Mouse (Mus musculus): ENCODE data around the gene Gm28308. TPM values are rescaled to one million over a fixed set of nuclear protein-coding genes. Genes with fewer than 3 reads are reported as not detected.

Gm28308 gene
- polyA plus RNA-seq, 1 experiment from 2014 or later = not detected

DNA sequence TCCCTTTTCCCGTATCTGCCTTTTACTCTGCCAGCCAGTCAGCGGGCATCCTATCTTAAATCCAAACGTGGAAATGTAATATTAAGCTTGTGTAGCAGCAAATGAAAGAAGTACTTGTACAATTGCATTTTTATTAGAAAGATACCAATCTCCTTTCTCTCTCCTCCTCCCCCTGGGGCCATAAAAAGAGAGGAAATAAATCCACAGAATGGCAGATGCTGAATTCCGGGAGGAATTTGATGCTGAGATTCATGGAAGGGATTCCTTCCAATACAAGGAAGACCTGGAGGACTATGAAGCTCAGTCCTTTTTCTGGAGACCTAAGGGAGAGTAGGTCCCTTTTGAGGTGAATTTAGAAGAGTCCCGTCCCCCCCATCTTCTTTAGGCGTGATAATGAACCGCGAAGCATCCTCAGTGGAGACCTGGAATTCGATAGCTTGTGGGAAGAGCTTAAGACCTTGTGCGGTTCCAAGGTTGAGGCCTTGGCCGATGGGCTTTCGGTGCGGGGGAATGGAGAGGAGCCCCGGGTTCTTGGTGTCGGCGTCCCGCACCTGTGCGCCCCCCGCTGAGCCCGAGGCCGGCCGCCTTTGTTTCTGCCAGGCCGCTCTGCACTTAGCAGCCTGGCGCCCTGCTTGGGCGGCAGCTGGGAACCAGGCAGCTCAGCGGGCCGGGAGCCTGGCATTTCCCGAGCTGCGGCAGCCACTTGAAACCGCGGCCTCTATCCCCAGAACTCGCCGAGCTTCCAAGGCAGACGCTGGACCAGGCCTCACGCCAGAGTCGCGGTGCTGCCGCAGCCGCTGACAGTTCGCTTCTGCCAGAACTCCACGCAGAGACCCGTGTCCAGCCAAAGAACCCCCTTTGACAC lies 44.7 kb downstream of the Gm28308 start:
- H3K4me2 ChIP-seq (replicated peaks; ENCODE audit: low read depth, low read length) = peak overlapping the region; percentile 70
- H3K36me3 ChIP-seq (ENCODE audit: insufficient read depth, low read length) = peaks cover 7% of the 10 kb centered on the region; the same call in 1 of the 2 replicates
- WGBS = 7% methylated on average over 41 of the region's 42 CpGs
- no peaks in the 10 kb centered on the region for H3K9me3 ChIP-seq (ENCODE audit: low read length)
- H3K4me1 ChIP-seq (ENCODE audit: insufficient read depth, low read length) = peaks cover 97% of the 10 kb centered on the region
- ATAC-seq (ENCODE audit: low FRiP score, low TSS enrichment) = no peak
- H3K27me3 ChIP-seq (ENCODE audit: insufficient read depth, low read length) = no peaks in the 10 kb centered on the region
- peak overlapping the region; percentile 27 for H3K4me3 ChIP-seq (ENCODE audit: low read length)
- peak overlapping the region; percentile 63 for H3K9ac ChIP-seq (replicated peaks; ENCODE audit: low read length)
- H3K27ac ChIP-seq (ENCODE audit: low read length) = peak overlapping the region; percentile 82

GRCm38 (mm10) chr6:52167736-52168161 lies 45.4 kb downstream of the Gm28308 start:
- 35% methylated on average over 14 of the region's 14 CpGs for WGBS
- H3K4me3 ChIP-seq (ENCODE audit: low read length) = peak overlapping the region; percentile 19
- H3K27me3 ChIP-seq (ENCODE audit: insufficient read depth, low read length) = no peaks in the 10 kb centered on the region
- peaks cover 98% of the 10 kb centered on the region for H3K4me1 ChIP-seq (ENCODE audit: insufficient read depth, low read length)
- no peak for ATAC-seq (ENCODE audit: low FRiP score, low TSS enrichment)
- peak overlapping the region; percentile 82 for H3K27ac ChIP-seq (ENCODE audit: low read length)
- peak overlapping the region; percentile 70 for H3K4me2 ChIP-seq (replicated peaks; ENCODE audit: low read depth, low read length)
- H3K9ac ChIP-seq (replicated peaks; ENCODE audit: low read length) = peak overlapping the region; percentile 63; the same call in 1 of the 2 replicates
- peaks cover 7% of the 10 kb centered on the region; the same call in 1 of the 2 replicates for H3K36me3 ChIP-seq (ENCODE audit: insufficient read depth, low read length)
- H3K9me3 ChIP-seq (ENCODE audit: low read length) = no peaks in the 10 kb centered on the region

GRCm38 (mm10) chr6:52167176-52167575 lies 46.0 kb downstream of the Gm28308 start:
- H3K27me3 ChIP-seq (ENCODE audit: insufficient read depth, low read length) = no peaks in the 10 kb centered on the region
- no peaks in the 10 kb centered on the region for H3K9me3 ChIP-seq (ENCODE audit: low read length)
- H3K4me3 ChIP-seq (ENCODE audit: low read length) = no peak overlapping the region
- peak overlapping the region; percentile 63 for H3K9ac ChIP-seq (replicated peaks; ENCODE audit: low read length)
- peaks cover 7% of the 10 kb centered on the region; the same call in 1 of the 2 replicates for H3K36me3 ChIP-seq (ENCODE audit: insufficient read depth, low read length)
- H3K4me1 ChIP-seq (ENCODE audit: insufficient read depth, low read length) = peaks cover 96% of the 10 kb centered on the region
- peak overlapping the region; percentile 82 for H3K27ac ChIP-seq (ENCODE audit: low read length)
- H3K4me2 ChIP-seq (replicated peaks; ENCODE audit: low read depth, low read length) = peak overlapping the region; percentile 70
- WGBS = 68% methylated on average over 1 of the region's 1 CpGs
- no peak for ATAC-seq (ENCODE audit: low FRiP score, low TSS enrichment)

DNA sequence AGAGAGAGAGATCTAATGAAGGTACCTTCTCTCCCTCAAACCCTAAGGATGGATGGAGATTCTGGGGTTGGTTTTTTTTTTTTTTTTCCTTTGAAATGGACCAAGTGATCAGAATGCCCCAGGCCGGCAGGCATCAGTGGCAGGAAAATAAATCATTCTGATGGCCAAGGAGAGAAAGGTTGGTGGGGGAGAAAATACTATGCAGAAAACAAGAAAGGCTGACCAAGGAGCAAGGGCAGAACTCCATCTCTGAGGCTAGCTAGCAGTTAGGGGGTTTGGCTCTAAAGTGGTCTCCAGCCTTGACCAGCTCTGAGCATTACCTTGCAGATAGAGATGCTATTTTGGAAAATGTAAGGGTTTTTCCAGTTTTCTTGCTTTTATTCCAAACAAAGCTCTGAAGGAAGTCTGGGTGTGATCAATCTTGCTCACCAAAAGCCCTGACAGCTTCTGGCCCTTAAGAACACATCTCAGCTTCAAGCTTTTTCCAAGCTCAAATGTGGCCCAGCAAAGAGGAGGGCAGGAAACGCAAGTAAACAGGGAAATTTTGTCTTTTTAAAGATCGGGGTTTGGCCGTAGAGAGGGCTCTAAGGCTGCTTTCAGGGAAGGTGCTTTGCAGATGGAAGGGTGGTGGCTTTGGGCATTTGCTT lies 46.6 kb downstream of the Gm28308 start:
- H3K27me3 ChIP-seq (ENCODE audit: insufficient read depth, low read length) = no peaks in the 10 kb centered on the region
- no peak overlapping the region for H3K4me3 ChIP-seq (ENCODE audit: low read length)
- H3K9ac ChIP-seq (replicated peaks; ENCODE audit: low read length) = peak overlapping the region; percentile 54
- H3K4me1 ChIP-seq (ENCODE audit: insufficient read depth, low read length) = peaks cover 96% of the 10 kb centered on the region
- no peak for ATAC-seq (ENCODE audit: low FRiP score, low TSS enrichment)
- H3K27ac ChIP-seq (ENCODE audit: low read length) = peak overlapping the region; percentile 82
- H3K36me3 ChIP-seq (ENCODE audit: insufficient read depth, low read length) = peaks cover 7% of the 10 kb centered on the region; the same call in 1 of the 2 replicates
- WGBS = 23% methylated on average over 4 of the region's 4 CpGs
- no peaks in the 10 kb centered on the region for H3K9me3 ChIP-seq (ENCODE audit: low read length)
- H3K4me2 ChIP-seq (replicated peaks; ENCODE audit: low read depth, low read length) = peak overlapping the region; percentile 70

DNA sequence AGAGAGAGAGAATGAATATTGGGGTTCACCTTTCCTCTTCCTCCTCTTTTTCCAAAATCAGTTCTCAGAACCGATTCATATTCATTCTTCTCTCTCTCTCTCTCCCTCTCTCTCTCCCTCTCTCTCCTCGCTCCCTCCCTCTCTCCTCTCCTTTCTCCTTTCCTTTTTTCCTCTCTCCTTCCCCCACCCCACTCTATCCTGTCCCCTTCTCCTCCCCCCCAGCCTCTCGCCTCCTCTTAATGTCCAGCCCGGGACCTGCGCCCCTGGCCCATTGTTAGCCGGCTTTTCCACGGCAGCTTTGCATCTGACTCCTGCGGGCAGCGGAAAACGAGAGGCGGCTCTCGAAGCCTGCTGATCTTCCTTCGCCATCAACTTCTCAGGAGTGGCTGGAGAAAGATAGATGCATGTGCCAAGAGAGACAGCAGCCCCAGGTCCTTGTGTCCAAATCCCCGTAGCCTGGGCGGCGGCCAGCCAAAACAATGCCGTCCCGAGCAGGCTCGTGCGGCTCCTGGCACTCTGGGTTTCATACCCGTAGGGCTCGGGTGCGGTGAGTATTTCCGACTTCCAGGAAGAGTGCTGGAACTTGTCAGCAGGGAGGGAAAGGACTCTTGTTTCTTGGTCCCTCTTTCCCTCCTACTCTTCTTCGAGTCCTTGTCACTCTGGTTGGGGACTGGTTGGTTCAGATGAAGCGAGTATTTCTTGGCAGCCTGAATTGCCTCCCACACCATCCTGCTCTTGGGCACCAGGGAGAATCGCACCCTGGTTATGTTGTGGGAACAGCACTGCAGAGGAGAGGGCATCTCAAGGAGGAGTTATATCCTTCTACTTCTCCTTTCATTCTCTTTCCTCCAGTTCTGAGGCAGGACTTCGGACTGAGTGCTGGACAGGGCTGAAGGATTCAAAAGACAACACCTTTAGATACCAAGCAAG lies 47.4 kb downstream of the Gm28308 start:
- WGBS = 6% methylated on average over 28 of the region's 28 CpGs
- peak overlapping the region; percentile 70 for H3K4me2 ChIP-seq (replicated peaks; ENCODE audit: low read depth, low read length)
- ATAC-seq (ENCODE audit: low FRiP score, low TSS enrichment) = no peak

GRCm38 (mm10) chr6:52164626-52165440 lies 48.3 kb downstream of the Gm28308 start, which contains the start of gene Hoxa2:
Gene Hoxa2 (minus strand): TSS chr6:52164831.
- H3K27ac ChIP-seq (ENCODE audit: low read length) = peak within 1 kb of the TSS; percentile 83
- H3K9ac ChIP-seq (replicated peaks; ENCODE audit: low read length) = peak within 1 kb of the TSS; percentile 75
- no peaks in the 10 kb centered on the region for H3K27me3 ChIP-seq (ENCODE audit: insufficient read depth, low read length)
- ATAC-seq (ENCODE audit: low FRiP score, low TSS enrichment) = no peak
- H3K36me3 ChIP-seq (ENCODE audit: insufficient read depth, low read length) = peaks cover 2% of the 10 kb centered on the region; the same call in 1 of the 2 replicates
- 1% methylated on average over 25 of the region's 25 CpGs for WGBS
- peak within 1 kb of the TSS; percentile 70 for H3K4me2 ChIP-seq (replicated peaks; ENCODE audit: low read depth, low read length)
- peaks cover 95% of the 10 kb centered on the region for H3K4me1 ChIP-seq (ENCODE audit: insufficient read depth, low read length)
- peak within 1 kb of the TSS; percentile 49 for H3K4me3 ChIP-seq (ENCODE audit: low read length)
- no peaks in the 10 kb centered on the region for H3K9me3 ChIP-seq (ENCODE audit: low read length)

More for the DNA sequence above, 47.4 kb downstream of the Gm28308 start:
- Histone ChIP-seq H3K36me3 (ENCODE audit: insufficient read depth, low read length) (peaks cover 7% of the 10 kb centered on the region; the same call in 1 of the 2 replicates), H3K9me3 (ENCODE audit: low read length) (no peaks in the 10 kb centered on the region), H3K9ac (replicated peaks; ENCODE audit: low read length) (peak overlapping the region; percentile 57), H3K27ac (ENCODE audit: low read length) (peak overlapping the region; percentile 83), H3K4me3 (ENCODE audit: low read length) (peak overlapping the region; percentile 49), H3K4me1 (ENCODE audit: insufficient read depth, low read length) (peaks cover 95% of the 10 kb centered on the region), H3K27me3 (ENCODE audit: insufficient read depth, low read length) (no peaks in the 10 kb centered on the region)

DNA sequence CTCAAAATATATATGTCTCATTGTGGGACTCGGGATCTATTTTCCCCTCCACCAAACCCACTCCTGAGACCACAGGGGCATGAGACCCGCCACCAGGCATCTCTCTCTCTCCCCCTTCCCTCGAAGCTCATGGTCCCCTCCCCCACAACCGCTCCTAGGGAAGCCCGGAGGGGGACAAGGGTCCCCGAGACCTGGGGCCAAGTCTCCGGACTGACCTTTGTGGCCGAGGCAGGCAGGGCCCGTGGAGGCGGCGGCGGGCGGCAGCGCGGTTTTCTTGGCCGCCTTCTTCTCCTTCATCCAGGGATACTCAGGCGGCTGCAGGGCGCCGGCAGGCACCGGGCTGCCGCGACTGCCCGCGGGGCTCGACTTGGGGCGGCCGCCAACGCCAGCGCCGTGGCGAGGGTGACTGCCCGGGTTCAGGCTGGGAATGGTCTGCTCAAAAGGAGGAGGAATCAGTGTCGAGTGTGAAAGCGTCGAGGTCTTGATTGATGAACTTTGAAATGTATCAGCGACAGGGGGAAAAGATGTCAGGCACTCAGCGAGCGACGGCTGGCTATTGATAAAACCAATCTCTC lies 49.0 kb downstream of the Gm28308 start:
- peak overlapping the region; percentile 75 for H3K9ac ChIP-seq (replicated peaks; ENCODE audit: low read length)
- peak overlapping the region; percentile 70 for H3K4me2 ChIP-seq (replicated peaks; ENCODE audit: low read depth, low read length)
- peak overlapping the region; percentile 49 for H3K4me3 ChIP-seq (ENCODE audit: low read length)
- ATAC-seq (ENCODE audit: low FRiP score, low TSS enrichment) = peak; percentile 2; the same call in 1 of the 2 replicates
- no peaks in the 10 kb centered on the region for H3K27me3 ChIP-seq (ENCODE audit: insufficient read depth, low read length)
- no peaks in the 10 kb centered on the region for H3K9me3 ChIP-seq (ENCODE audit: low read length)
- no peaks in the 10 kb centered on the region for H3K36me3 ChIP-seq (ENCODE audit: insufficient read depth, low read length)
- peaks cover 95% of the 10 kb centered on the region for H3K4me1 ChIP-seq (ENCODE audit: insufficient read depth, low read length)
- H3K27ac ChIP-seq (ENCODE audit: low read length) = peak overlapping the region; percentile 83
- WGBS = 1% methylated on average over 39 of the region's 39 CpGs

DNA sequence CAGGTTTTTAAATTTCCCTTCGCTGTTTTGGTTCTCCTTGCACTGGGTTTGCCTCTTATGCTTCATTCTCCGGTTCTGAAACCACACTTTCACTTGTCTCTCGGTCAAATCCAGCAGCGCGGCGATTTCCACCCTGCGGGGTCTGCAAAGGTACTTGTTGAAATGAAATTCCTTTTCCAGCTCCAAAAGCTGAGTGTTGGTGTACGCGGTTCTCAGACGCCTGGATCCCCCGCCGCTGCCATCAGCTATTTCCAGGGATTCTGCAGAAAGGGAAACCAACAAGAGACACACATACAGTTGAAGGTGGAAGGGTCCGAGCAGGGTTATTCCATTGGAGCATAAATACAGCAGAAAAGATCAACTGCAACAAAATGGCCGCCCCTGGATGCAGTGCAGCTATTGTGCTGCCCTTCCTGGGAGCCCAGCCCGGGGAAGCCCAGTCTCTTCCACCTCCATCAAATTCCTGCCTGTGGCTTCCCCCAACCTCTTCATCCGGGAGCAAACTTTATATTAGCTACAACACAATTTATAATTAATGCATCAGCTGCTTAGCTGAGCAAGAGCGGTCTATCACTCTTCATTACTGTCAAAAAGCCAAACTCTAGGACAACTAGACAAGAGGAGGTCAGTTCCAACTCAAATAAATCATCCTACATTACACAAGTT lies 49.6 kb downstream of the Gm28308 start:
- Histone ChIP-seq H3K36me3 (ENCODE audit: insufficient read depth, low read length) (no peaks in the 10 kb centered on the region), H3K27ac (ENCODE audit: low read length) (peak overlapping the region; percentile 83), H3K9ac (replicated peaks; ENCODE audit: low read length) (peak overlapping the region; percentile 75), H3K4me3 (ENCODE audit: low read length) (peak overlapping the region; percentile 49), H3K4me1 (ENCODE audit: insufficient read depth, low read length) (peaks cover 90% of the 10 kb centered on the region), H3K27me3 (ENCODE audit: insufficient read depth, low read length) (no peaks in the 10 kb centered on the region), H3K9me3 (ENCODE audit: low read length) (no peaks in the 10 kb centered on the region), H3K4me2 (replicated peaks; ENCODE audit: low read depth, low read length) (peak overlapping the region; percentile 70)
- ATAC-seq (ENCODE audit: low FRiP score, low TSS enrichment) = no peak
- WGBS = 11% methylated on average over 17 of the region's 17 CpGs
